Mouse (Mus musculus) heart, embryonic 11.5 days (tissue): Measurements from ENCODE around the gene Gpr107. TPM values are rescaled to one million over a fixed set of nuclear protein-coding genes. Genes with fewer than 3 reads are reported as not detected.

Experiments
- ATAC-seq: fragments of 200-750 bp; cut with Nextera tagmentation; replicated peaks from 2 replicates; pipeline ENCODE4 v1.8.0; 2017; ENCODE audit warnings: moderate library complexity; ENCODE audit not compliant: insufficient number of reproducible peaks, low FRiP score, low TSS enrichment
- H3K27ac ChIP-seq: fragments of 300-500 bp; sonication (generic); 2 replicates; pipeline ENCODE4 v1.5.1; 2014; ENCODE audit warnings: mild to moderate bottlenecking, low read depth, low read length
- H3K27me3 ChIP-seq: fragments of 300-500 bp; sonication (generic); 2 replicates; pipeline ENCODE4 v1.6.1; 2014; ENCODE audit warnings: mild to moderate bottlenecking, low read length, mixed read lengths; ENCODE audit not compliant: control insufficient read depth, insufficient read depth
- H3K36me3 ChIP-seq: fragments of 300-500 bp; sonication (generic); 2 replicates; pipeline ENCODE4 v1.6.1; 2014; ENCODE audit warnings: mild to moderate bottlenecking, low read length, moderate library complexity, mixed read lengths; ENCODE audit not compliant: control insufficient read depth, insufficient read depth
- H3K4me1 ChIP-seq: fragments of 300-500 bp; sonication (generic); 2 replicates; pipeline ENCODE4 v1.6.1; 2014; ENCODE audit warnings: low read length; ENCODE audit not compliant: control insufficient read depth, insufficient read depth
- H3K4me2 ChIP-seq: fragments of 300-500 bp; sonication (generic); 2 replicates; pipeline ENCODE4 v1.6.1; 2014; ENCODE audit warnings: mild to moderate bottlenecking, moderate library complexity
- H3K4me3 ChIP-seq: fragments of 300-500 bp; sonication (generic); 2 replicates; pipeline ENCODE4 v1.5.1; 2014; ENCODE audit warnings: low read depth, low read length
- H3K9ac ChIP-seq: fragments of 300-500 bp; sonication (generic); 2 replicates; pipeline ENCODE4 v1.6.1; 2014; ENCODE audit warnings: mild to moderate bottlenecking, low read depth, low read length, moderate library complexity
- H3K9me3 ChIP-seq: fragments of 300-500 bp; sonication (generic); replicated peaks from 2 replicates; pipeline ENCODE4 v1.6.1; 2016; ENCODE audit warnings: low read length; ENCODE audit not compliant: control insufficient read depth
- WGBS: fragments of 180-500 bp; shearing (Covaris S2); extraction: QIAGEN DNeasy Blood & Tissue Kit; methylation state at CpG from one replicate; pipeline ENCODE4 v1.1.7; 2014; ENCODE audit not compliant: insufficient replicate concordance; 5-methylcytosine and 5-hydroxymethylcytosine counted together
- polyA plus RNA-seq: library from polyadenylated mRNA; unstranded; fragments of >200 nt; fragmentation: Nextera tagmentation; extraction: Ambion mirVana; gene quantifications from 2 replicates; pipeline ENCODE4 v1.2.1, GENCODE M21; 2014

Gene Gpr107
- polyA plus RNA-seq, 1 experiment from 2014 or later = 30.4 TPM

GRCm38 (mm10) chr2:31257096-31257495 lies 105.0 kb downstream of the Gpr107 start:
- ATAC-seq = no peak
- peak overlapping the region; percentile 92 for H3K27ac ChIP-seq
- H3K4me2 ChIP-seq = peak overlapping the region; percentile 58
- 35% methylated on average over 6 of the region's 6 CpGs for WGBS
- H3K4me3 ChIP-seq = peak overlapping the region; percentile 12; the same call in 1 of the 2 replicates
- no peaks in the 10 kb centered on the region for H3K36me3 ChIP-seq
- H3K27me3 ChIP-seq = no peaks in the 10 kb centered on the region
- no peaks in the 10 kb centered on the region for H3K9me3 ChIP-seq
- peaks cover 75% of the 10 kb centered on the region for H3K4me1 ChIP-seq
- H3K9ac ChIP-seq = peak overlapping the region; percentile 54

- Histone ChIP-seq H3K9me3 (no peaks in the 10 kb centered on the region), H3K4me3 (peak overlapping the region; percentile 53), H3K27ac (peak overlapping the region; percentile 80), H3K4me1 (peaks cover 85% of the 10 kb centered on the region), H3K27me3 (no peaks in the 10 kb centered on the region), H3K36me3 (no peaks in the 10 kb centered on the region), H3K4me2 (peak overlapping the region; percentile 89), H3K9ac (peak overlapping the region; percentile 67)
- peak; percentile 52 for ATAC-seq
- WGBS = 10% methylated on average over 22 of the region's 22 CpGs
These were observed 106.7 kb downstream of the Gpr107 start for GRCm38 (mm10) chr2:31258609-31259366.

GRCm38 (mm10) chr2:31259367-31259920 lies 107.3 kb downstream of the Gpr107 start:
- ATAC-seq = 0 out of 2 replicates have a peak, but pooled peaks have one; percentile 1
- Histone ChIP-seq H3K36me3 (no peaks in the 10 kb centered on the region), H3K27me3 (no peaks in the 10 kb centered on the region), H3K27ac (peak overlapping the region; percentile 80), H3K4me3 (peak overlapping the region; percentile 53), H3K4me1 (peaks cover 85% of the 10 kb centered on the region), H3K4me2 (peak overlapping the region; percentile 89), H3K9me3 (no peaks in the 10 kb centered on the region), H3K9ac (peak overlapping the region; percentile 67)
- WGBS = 24% methylated on average over 9 of the region's 9 CpGs

DNA sequence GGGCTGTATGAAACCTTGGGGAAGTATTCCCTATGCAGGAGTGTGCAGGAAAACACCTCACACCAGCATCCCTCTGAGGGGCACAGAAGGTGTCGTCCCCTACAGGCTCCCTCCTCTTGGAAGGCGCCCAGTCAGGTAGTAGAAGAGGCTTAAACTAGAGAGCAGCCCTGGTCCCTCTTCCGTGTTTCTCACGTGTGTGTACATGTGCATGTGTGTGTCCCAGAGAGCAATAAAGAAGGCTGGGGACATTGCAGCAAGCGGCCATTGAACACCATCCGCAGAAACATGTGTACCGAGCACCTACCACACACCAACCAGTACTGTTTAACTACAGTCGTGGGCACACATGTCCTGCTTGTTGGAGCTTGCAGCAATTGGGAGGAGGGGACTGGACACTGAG lies 108.4 kb downstream of the Gpr107 start:
- Histone ChIP-seq H3K4me3 (no peak overlapping the region), H3K27ac (peak overlapping the region; percentile 80), H3K4me2 (no peak overlapping the region), H3K27me3 (no peaks in the 10 kb centered on the region), H3K36me3 (no peaks in the 10 kb centered on the region), H3K9ac (0 out of 2 replicates have a peak overlapping the region, but pooled peaks have one; percentile 3), H3K4me1 (peaks cover 85% of the 10 kb centered on the region), H3K9me3 (no peaks in the 10 kb centered on the region)
- 80% methylated on average over 8 of the region's 8 CpGs for WGBS
- no peak for ATAC-seq

GRCm38 (mm10) chr2:31263039-31263461 lies 110.9 kb downstream of the Gpr107 start:
- Histone ChIP-seq H3K4me1 (peaks cover 74% of the 10 kb centered on the region), H3K4me2 (no peak overlapping the region), H3K9ac (peak overlapping the region; percentile 24; the same call in 1 of the 2 replicates), H3K36me3 (no peaks in the 10 kb centered on the region), H3K27ac (no peak overlapping the region), H3K27me3 (no peaks in the 10 kb centered on the region), H3K9me3 (no peaks in the 10 kb centered on the region), H3K4me3 (no peak overlapping the region)
- ATAC-seq = no peak
- 59% methylated on average over 8 of the region's 8 CpGs for WGBS

GRCm38 (mm10) chr2:31263746-31264378 lies 111.7 kb downstream of the Gpr107 start:
- H3K9ac ChIP-seq = 0 out of 2 replicates have a peak overlapping the region, but pooled peaks have one; percentile 2
- H3K4me2 ChIP-seq = peak overlapping the region; percentile 6; the same call in 1 of the 2 replicates
- no peaks in the 10 kb centered on the region for H3K27me3 ChIP-seq
- no peak for ATAC-seq
- no peak overlapping the region for H3K4me3 ChIP-seq
- no peaks in the 10 kb centered on the region for H3K9me3 ChIP-seq
- H3K27ac ChIP-seq = peak overlapping the region; percentile 46; the same call in 1 of the 2 replicates
- H3K4me1 ChIP-seq = peaks cover 70% of the 10 kb centered on the region
- WGBS = 45% methylated on average over 10 of the region's 10 CpGs
- no peaks in the 10 kb centered on the region for H3K36me3 ChIP-seq

GRCm38 (mm10) chr2:31267447-31267846 lies 115.3 kb downstream of the Gpr107 start:
- peak overlapping the region; percentile 11; the same call in 1 of the 2 replicates for H3K9ac ChIP-seq
- H3K4me1 ChIP-seq = peaks cover 51% of the 10 kb centered on the region
- H3K4me2 ChIP-seq = no peak overlapping the region
- 47% methylated on average over 6 of the region's 6 CpGs for WGBS
- H3K9me3 ChIP-seq = no peaks in the 10 kb centered on the region
- H3K27me3 ChIP-seq = no peaks in the 10 kb centered on the region
- H3K27ac ChIP-seq = no peak overlapping the region
- H3K36me3 ChIP-seq = no peaks in the 10 kb centered on the region
- no peak overlapping the region for H3K4me3 ChIP-seq
- ATAC-seq = no peak
